Mouse (Mus musculus) MEL (cell line): ENCODE data around the gene Enpp3.

Experiments
- BHLHE40 ChIP-seq: IDR thresholded peaks from 2 replicates; pipeline ENCODE4 v1.6.1; 2012; ENCODE audit warnings: low read depth, mild to moderate bottlenecking, inconsistent platforms, low read length, improper control_type of control experiment, borderline replicate concordance
- CTCF ChIP-seq, 3 experiments: IDR thresholded peaks in 2 of 3; conservative IDR thresholded peaks in 1 of 3; 2 replicates each; pipeline ENCODE4 v1.5.1; 2011 to 2012; ENCODE audit warnings: low read length in 3 of 3, low read depth in 2 of 3, mild to moderate bottlenecking in 2 of 3, improper control_type of control experiment in 1 of 3, inconsistent platforms in 1 of 3, mixed read lengths in 1 of 3, moderate library complexity in 1 of 3; ENCODE audit not compliant: control insufficient read depth in 1 of 3, insufficient read depth in 1 of 3, poor library complexity in 1 of 3, severe bottlenecking in 1 of 3
- SIN3A ChIP-seq: IDR thresholded peaks from 2 replicates; pipeline ENCODE4 v1.6.1; 2012; ENCODE audit warnings: low read length, improper control_type of control experiment, inconsistent platforms
- TAL1 ChIP-seq: IDR thresholded peaks from 2 replicates; pipeline ENCODE4 v1.6.1; 2012; ENCODE audit warnings: mild to moderate bottlenecking, inconsistent platforms, low read length, moderate library complexity, mixed read lengths
- UBTF ChIP-seq: IDR thresholded peaks from 2 replicates; pipeline ENCODE4 v1.6.1; 2012; ENCODE audit warnings: low read depth, mild to moderate bottlenecking, inconsistent platforms, low read length, improper control_type of control experiment, moderate library complexity, borderline replicate concordance; ENCODE audit not compliant: insufficient read depth
- ZKSCAN1 ChIP-seq: IDR thresholded peaks from 2 replicates; pipeline ENCODE4 v1.6.1; 2012; ENCODE audit warnings: low read depth, mild to moderate bottlenecking, inconsistent platforms, low read length, improper control_type of control experiment, moderate library complexity

DNA sequence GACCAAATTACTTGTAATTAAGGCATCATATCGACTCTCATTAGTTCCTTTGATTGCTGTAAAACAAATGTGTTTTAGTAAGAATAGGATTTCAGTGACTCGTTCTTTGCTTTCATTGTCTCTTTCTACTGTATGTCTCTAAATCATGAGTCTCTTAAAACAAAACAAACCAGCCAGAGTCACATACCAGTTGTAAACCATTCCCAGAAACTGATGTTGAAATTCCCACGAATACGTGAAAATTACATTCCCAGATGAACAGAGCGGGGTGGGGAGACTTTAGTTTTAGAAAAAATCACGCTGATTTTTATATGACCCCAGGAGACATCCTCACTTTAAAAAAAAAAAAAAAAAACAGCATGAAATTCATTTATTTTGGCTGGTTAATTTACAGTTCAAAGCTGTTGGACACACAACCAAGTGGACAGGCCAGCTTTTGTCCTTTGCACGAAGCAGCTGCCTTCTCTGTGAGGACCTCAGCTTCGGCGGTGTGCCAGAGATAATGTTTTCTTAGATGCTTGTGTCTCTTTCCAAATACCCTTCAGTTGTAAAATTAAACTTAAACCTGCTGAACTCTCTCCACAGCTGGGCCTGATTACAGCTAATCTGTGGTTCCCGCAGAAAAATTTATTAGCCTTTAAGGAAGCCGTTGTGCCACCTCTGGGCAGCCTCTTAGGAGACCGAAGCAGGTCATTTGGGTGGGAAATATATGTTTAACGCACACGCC lies 64.5 kb downstream of the Enpp3 start:
- no peak for TF ChIP-seq ZKSCAN1
- TF ChIP-seq SIN3A: no peak
- no peak for TF ChIP-seq TAL1
- TF ChIP-seq BHLHE40: no peak
- no peak for TF ChIP-seq CTCF (IDR thresholded peaks at IDR 0.05 in 2 of 3, conservative IDR thresholded peaks at IDR 0.05 in 1 of 3; ENCODE audit: control insufficient read depth in 1 of 3, insufficient read depth in 1 of 3, low read depth in 2 of 3, low read length in 3 of 3, poor library complexity in 1 of 3, severe bottlenecking in 1 of 3)
- no peak for TF ChIP-seq UBTF
